Mouse (Mus musculus) cortical plate, adult 2 months (tissue): ENCODE measurements around the gene Csnk2a1.

ENCODE experiments used
- CTCF ChIP-seq: fragments of 200-500 bp; IDR thresholded peaks from 2 replicates; pipeline ENCODE4 v1.5.1; 2011; ENCODE audit warnings: mild to moderate bottlenecking, control low read depth, low read length; ENCODE audit not compliant: insufficient read depth; ENCODE audit errors: extremely low read depth
- POLR2A ChIP-seq: fragments of 200-500 bp; IDR thresholded peaks from 2 replicates; pipeline ENCODE4 v1.6.1; 2011; ENCODE audit warnings: mild to moderate bottlenecking, low read length, control low read depth; ENCODE audit not compliant: insufficient read depth; ENCODE audit errors: extremely low read depth

GRCm38 (mm10) chr2:152227051-152227481 is 427 bp downstream of the Csnk2a1 start:
- TF ChIP-seq POLR2A (0 out of 2 replicates have a peak, but pooled peaks have one; percentile 38), CTCF (no peak)
